Comparison of ENCODE assay signal across 8 mouse cellular contexts in the genomic region with DNA sequence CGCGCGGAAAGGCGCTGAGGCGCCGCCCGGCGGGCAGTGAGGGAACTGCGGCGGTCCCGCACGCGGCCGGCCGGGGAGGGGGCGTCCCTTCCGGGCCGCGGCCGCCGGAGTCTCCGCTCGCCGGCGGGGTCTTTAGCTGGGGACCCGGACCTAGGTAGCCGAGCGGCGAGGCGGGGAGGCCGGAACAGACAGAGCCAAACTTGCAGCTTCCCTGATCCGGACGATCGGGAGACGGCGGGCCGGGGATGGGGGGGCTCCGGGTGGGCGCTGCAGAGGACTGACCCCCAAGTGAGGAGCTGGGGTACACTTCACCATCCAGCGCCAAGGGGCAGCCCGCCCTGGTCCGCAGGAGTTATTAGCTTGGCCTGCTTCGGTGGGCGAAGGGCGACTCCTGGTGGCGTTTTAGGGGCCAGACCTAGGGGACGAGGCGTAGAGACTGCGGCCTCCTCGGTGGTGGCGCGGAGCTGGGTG. TPM values are rescaled to one million over a fixed set of nuclear protein-coding genes. Genes with fewer than 3 reads are reported as not detected.
DNase-seq lines count a peak whose midpoint lies in the region; ATAC-seq lines count a peak whose summit lies in the region.

No protein-coding gene starts in this region.

- peak; percentile 83 for DNase-seq in CD4-positive, CD25-positive, alpha-beta regulatory T cell, adult 2 months (ENCODE audit: low read depth, low spot score)
- peak; percentile 93 for DNase-seq in heart, embryonic 10.5 days (ENCODE audit: low spot score)
- DNase-seq in liver = peak; percentile 81
- peak; percentile 57 to 64 for DNase-seq in spleen, postnatal 36 days (ENCODE audit: low spot score in 2 of 2)

- no peaks in the 10 kb centered on the region for H3K36me3 ChIP-seq in embryonic facial prominence, embryonic 15.5 days
- H3K36me3 ChIP-seq in heart, embryonic 10.5 days = no peaks in the 10 kb centered on the region
- H3K36me3 ChIP-seq in kidney, embryonic 15.5 days = no peaks in the 10 kb centered on the region

- 0 out of 2 replicates have a peak overlapping the region, but pooled peaks have one; percentile 19 for H3K27ac ChIP-seq in embryonic facial prominence, embryonic 15.5 days (replicated peaks)
- peak overlapping the region; percentile 83 for H3K27ac ChIP-seq in heart, embryonic 10.5 days
- H3K27ac ChIP-seq in kidney, embryonic 15.5 days = peak overlapping the region; percentile 67; the same call in 1 of the 2 replicates

- peaks cover 9% of the 10 kb centered on the region for H3K27me3 ChIP-seq in embryonic facial prominence, embryonic 15.5 days
- H3K27me3 ChIP-seq in heart, embryonic 10.5 days (ENCODE audit: insufficient read depth, poor library complexity, severe bottlenecking) = peaks cover 73% of the 10 kb centered on the region
- peaks cover 19% of the 10 kb centered on the region for H3K27me3 ChIP-seq in kidney, embryonic 15.5 days

- peak overlapping the region; percentile 66; the same call in 1 of the 2 replicates for H3K9ac ChIP-seq in embryonic facial prominence, embryonic 15.5 days
- H3K9ac ChIP-seq in kidney, embryonic 15.5 days = peak overlapping the region; percentile 89

- no peak for ATAC-seq in CD4-positive, CD25-positive, alpha-beta regulatory T cell, adult 4 months
- peak; percentile 87 for ATAC-seq in embryonic facial prominence, embryonic 15.5 days (ENCODE audit: insufficient number of reproducible peaks, low FRiP score, low TSS enrichment, low read depth)
- peak; percentile 90 for ATAC-seq in kidney, embryonic 15.5 days (replicated peaks; ENCODE audit: low FRiP score)
- peak; percentile 38 for ATAC-seq in monocyte, adult 5-6 weeks (replicated peaks; ENCODE audit: insufficient number of reproducible peaks, low FRiP score, low TSS enrichment, poor library complexity, severe bottlenecking)

- peaks cover 18% of the 10 kb centered on the region for H3K4me1 ChIP-seq in embryonic facial prominence, embryonic 15.5 days
- peaks cover 21% of the 10 kb centered on the region for H3K4me1 ChIP-seq in heart, embryonic 10.5 days
- peaks cover 23% of the 10 kb centered on the region for H3K4me1 ChIP-seq in kidney, embryonic 15.5 days

- H3K4me3 ChIP-seq in embryonic facial prominence, embryonic 15.5 days (replicated peaks) = peak overlapping the region; percentile 72
- H3K4me3 ChIP-seq in heart, embryonic 10.5 days = peak overlapping the region; percentile 84
- H3K4me3 ChIP-seq in kidney, embryonic 15.5 days (replicated peaks) = peak overlapping the region; percentile 83

- H3K4me2 ChIP-seq in embryonic facial prominence, embryonic 15.5 days (replicated peaks) = peak overlapping the region; percentile 100
- H3K4me2 ChIP-seq in kidney, embryonic 15.5 days = peak overlapping the region; percentile 100

- H3K9me3 ChIP-seq in embryonic facial prominence, embryonic 15.5 days (replicated peaks) = no peaks in the 10 kb centered on the region
- H3K9me3 ChIP-seq in heart, embryonic 10.5 days = no peaks in the 10 kb centered on the region
- H3K9me3 ChIP-seq in kidney, embryonic 15.5 days (replicated peaks) = no peaks in the 10 kb centered on the region

- under 1% methylated on average over 48 of the region's 52 CpGs for WGBS in embryonic facial prominence, embryonic 15.5 days
- under 1% methylated on average over 51 of the region's 52 CpGs for WGBS in heart, embryonic 10.5 days
- 1% methylated on average over 52 of the region's 52 CpGs for WGBS in kidney, embryonic 15.5 days

RNA-seq across cellular contexts. Expression of gene Grik4, which starts 0.3 kb away (rescaled TPM):
- not detected for polyA plus RNA-seq in CD4-positive, CD25-positive, alpha-beta regulatory T cell, adult 4 months (2017; shearing (Covaris generic))
- polyA plus RNA-seq in embryonic facial prominence, embryonic 15.5 days (2015; fragmentation: Nextera tagmentation; extraction: Ambion mirVana) = 1.8 and 2.0 TPM in 2 replicates
- polyA plus RNA-seq in heart, embryonic 10.5 days (2016; fragmentation: Nextera tagmentation; extraction: Ambion mirVana) = 0.28 and 1.9 TPM in 2 replicates
- polyA plus RNA-seq in kidney, embryonic 15.5 days (2015; fragmentation: Nextera tagmentation; extraction: Ambion mirVana) = 3.5 and 4.0 TPM in 2 replicates
- not detected in 3 replicates for total RNA-seq in monocyte, adult 5-6 weeks (2017)

Comparison
In these comparisons a context has a peak if more than half of its experiments do, and no peak if none do; other contexts are left out.
1. H3K27ac ChIP-seq: peak in every context shown above with its lines; median percentile 83 in heart, embryonic 10.5 days; 67 in kidney, embryonic 15.5 days; 19 in embryonic facial prominence, embryonic 15.5 days.